Mouse (Mus musculus): ENCODE measurements around the gene Nfia.

DNA sequence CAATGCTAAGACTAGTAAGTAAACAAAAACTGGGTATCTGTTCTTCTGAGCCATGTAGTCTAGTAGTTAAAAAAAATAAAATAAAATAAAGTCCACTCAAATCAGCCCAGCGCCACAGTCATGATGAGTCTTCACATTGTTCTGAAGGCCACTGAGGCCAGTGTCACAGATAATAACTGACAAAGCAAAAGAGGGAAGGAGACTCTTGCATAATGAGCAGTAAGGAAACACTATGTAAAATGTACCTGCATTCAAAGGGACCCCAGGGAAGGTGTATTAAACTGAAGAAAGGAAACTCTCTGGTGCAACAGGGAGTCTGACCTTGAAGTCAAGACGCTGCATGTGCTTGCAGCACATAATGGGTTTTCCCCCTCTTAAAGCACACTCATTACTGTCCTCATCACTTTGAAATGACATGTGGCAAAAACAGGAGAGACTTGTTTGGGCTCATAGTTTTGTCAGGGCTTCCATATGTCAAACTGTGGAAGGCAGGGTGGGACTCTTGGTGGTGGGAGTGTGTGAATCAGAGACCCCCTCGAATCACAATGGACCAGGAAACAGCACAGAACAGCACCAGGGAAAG is 347.5 kb downstream of the Nfia start:
- no peak for TF ChIP-seq CTCF (conservative IDR thresholded peaks at IDR 0.05; ENCODE audit: low read length)
- no peak for TF ChIP-seq POU5F1 (IDR thresholded peaks at IDR 0.05; ENCODE audit: borderline replicate concordance, low read length)
